Mouse (Mus musculus) intestine, postnatal 0 days (tissue): ENCODE results near the gene Pdhb. TPM values are rescaled to one million over a fixed set of nuclear protein-coding genes. Genes with fewer than 3 reads are reported as not detected.

ENCODE experiments used
- ATAC-seq: fragments of 200-750 bp; cut with Nextera tagmentation; 2 replicates; pipeline ENCODE4 v1.8.0; 2017; ENCODE audit warnings: mild to moderate bottlenecking, moderate TSS enrichment, moderate library complexity
- H3K27ac ChIP-seq: fragments of 300-500 bp; sonication (generic); 2 replicates; pipeline ENCODE4 v1.5.1; 2014; ENCODE audit warnings: mild to moderate bottlenecking, low read depth, low read length, moderate library complexity
- H3K27me3 ChIP-seq: fragments of 300-500 bp; sonication (generic); replicated peaks from 2 replicates; pipeline ENCODE4 v1.6.1; 2014; ENCODE audit warnings: low read length, mixed read lengths; ENCODE audit not compliant: control insufficient read depth, insufficient read depth
- H3K36me3 ChIP-seq: fragments of 300-500 bp; sonication (generic); 2 replicates; pipeline ENCODE4 v1.6.1; 2014; ENCODE audit warnings: mild to moderate bottlenecking, moderate library complexity; ENCODE audit not compliant: control insufficient read depth, insufficient read depth
- H3K4me1 ChIP-seq: fragments of 300-500 bp; sonication (generic); replicated peaks from 2 replicates; pipeline ENCODE4 v1.6.1; 2014; ENCODE audit warnings: antibody characterized with exemption, low read length, mixed read lengths; ENCODE audit not compliant: control insufficient read depth, insufficient read depth
- H3K4me2 ChIP-seq: fragments of 300-500 bp; sonication (generic); replicated peaks from 2 replicates; pipeline ENCODE4 v1.6.1; 2014; ENCODE audit warnings: low read depth, mild to moderate bottlenecking, moderate library complexity
- H3K4me3 ChIP-seq: fragments of 300-500 bp; sonication (generic); 2 replicates; pipeline ENCODE4 v1.5.1; 2014; ENCODE audit warnings: low read depth, low read length
- H3K9ac ChIP-seq: fragments of 300-500 bp; sonication (generic); 2 replicates; pipeline ENCODE4 v1.6.1; 2014; ENCODE audit warnings: mild to moderate bottlenecking, low read depth, low read length
- H3K9me3 ChIP-seq: fragments of 300-500 bp; sonication (generic); 2 replicates; pipeline ENCODE4 v1.6.1; 2016; ENCODE audit warnings: mixed run types; ENCODE audit not compliant: control insufficient read depth
- CTCF ChIP-seq: sonication (generic); IDR thresholded peaks from 2 replicates; pipeline ENCODE4 v1.5.1; 2016; ENCODE audit warnings: low read depth, mild to moderate bottlenecking, control low read depth, antibody characterized with exemption, moderate library complexity
- whole genome bisulfite sequencing: fragments of 180-500 bp; shearing (Covaris S2); extraction: QIAGEN DNeasy Blood & Tissue Kit; methylation state at CpG from one replicate; pipeline ENCODE4 v1.1.7; 2014; 5-methylcytosine and 5-hydroxymethylcytosine counted together
- polyA plus RNA-seq: library from polyadenylated mRNA; unstranded; fragments of >200 nt; fragmentation: Nextera tagmentation; extraction: Ambion mirVana; gene quantifications from 2 replicates; pipeline ENCODE4 v1.2.1, GENCODE M21; 2015

The Pdhb gene
- polyA plus RNA-seq, 1 experiment from 2014 or later: 149 TPM

DNA sequence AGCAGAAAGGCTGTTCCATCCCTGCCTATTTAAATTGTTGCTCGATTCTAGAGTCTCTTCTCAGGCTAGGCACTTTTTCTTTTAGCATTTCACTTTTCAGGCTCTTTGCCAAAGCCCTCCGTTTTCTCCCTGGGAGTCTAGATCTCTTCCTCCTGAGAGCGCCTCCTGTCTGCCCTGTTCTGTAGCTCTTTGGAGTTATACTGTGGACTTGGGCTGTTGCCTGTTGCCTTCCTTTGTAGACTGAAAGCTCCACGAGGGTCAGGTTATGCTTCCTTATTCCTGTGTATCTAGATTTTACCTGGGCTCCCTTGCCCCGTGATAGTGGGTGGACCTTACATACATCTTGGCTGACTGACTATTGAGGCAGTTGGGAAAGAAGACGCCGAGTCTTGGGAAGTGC lies 45.4 kb upstream of the Pdhb start:
- 67% methylated on average over 7 of the region's 7 CpGs for WGBS
- H3K9ac ChIP-seq: no peak overlapping the region
- H3K9me3 ChIP-seq: no peaks in the 10 kb centered on the region
- H3K27ac ChIP-seq: no peak overlapping the region
- H3K4me2 ChIP-seq: no peak overlapping the region
- H3K4me3 ChIP-seq: no peak overlapping the region
- H3K4me1 ChIP-seq: no peaks in the 10 kb centered on the region
- 0 out of 2 replicates have a peak, but pooled peaks have one; percentile 5 for TF ChIP-seq CTCF
- H3K36me3 ChIP-seq: peaks cover 14% of the 10 kb centered on the region; the same call in 1 of the 2 replicates
- ATAC-seq: no peak
- H3K27me3 ChIP-seq: no peaks in the 10 kb centered on the region

DNA sequence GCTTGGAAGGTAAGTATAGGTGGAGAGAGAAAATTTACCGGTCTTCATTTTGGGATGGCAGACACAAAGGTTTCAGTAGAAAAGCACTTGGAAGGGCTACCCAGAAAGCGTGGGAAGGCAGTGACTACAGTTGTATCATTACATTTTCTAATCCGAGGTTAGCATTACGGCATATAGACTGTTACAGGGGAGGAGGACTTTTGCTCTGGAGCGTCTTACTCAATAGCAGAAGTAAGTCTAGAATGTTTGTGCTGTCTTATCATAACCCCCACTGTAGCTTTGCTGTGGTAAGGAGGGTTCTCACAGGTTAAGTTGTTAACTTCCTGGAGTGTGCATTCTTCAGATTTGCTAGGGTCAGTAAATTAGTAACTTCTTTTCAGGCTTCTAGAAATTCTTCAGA lies 43.3 kb upstream of the Pdhb start:
- Histone ChIP-seq H3K36me3 (0 out of 2 replicates have a peak, but pooled peaks cover 3% of the 10 kb centered on the region), H3K4me1 (no peaks in the 10 kb centered on the region), H3K27ac (peak overlapping the region; percentile 69), H3K27me3 (no peaks in the 10 kb centered on the region), H3K9ac (peak overlapping the region; percentile 18; the same call in 1 of the 2 replicates), H3K9me3 (no peaks in the 10 kb centered on the region), H3K4me3 (peak overlapping the region; percentile 82; the same call in 1 of the 2 replicates), H3K4me2 (peak overlapping the region; percentile 84)
- WGBS: 42% methylated on average over 5 of the region's 5 CpGs
- peak; percentile 58 for ATAC-seq
- TF ChIP-seq CTCF: no peak

DNA sequence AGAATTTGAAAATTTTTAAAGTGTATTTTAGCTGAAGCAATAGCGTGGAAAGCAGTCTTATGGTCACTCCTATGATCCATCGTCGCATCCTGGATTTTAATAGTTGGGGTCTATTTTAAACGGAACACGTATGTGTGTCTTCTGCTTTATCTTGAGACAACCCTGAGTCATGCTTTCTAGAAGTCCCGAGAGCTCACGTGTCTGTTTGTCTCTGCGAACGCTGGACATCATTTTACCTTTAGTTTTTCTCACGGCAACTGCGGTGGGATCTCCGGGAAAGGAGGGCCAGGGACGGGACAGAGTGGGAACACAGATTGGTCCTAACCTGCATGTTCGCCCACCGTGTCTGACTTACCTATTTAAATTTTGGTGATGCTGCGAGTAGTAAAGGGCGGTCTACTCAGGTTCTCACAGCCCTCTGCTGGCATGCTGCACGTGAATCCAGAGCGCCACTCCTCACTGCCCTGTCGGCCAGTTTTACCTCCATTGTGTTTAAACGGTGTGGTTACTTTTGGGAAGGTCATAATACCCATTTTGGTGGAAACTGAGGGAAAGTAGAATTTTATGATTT lies 42.5 kb upstream of the Pdhb start:
- 26% methylated on average over 21 of the region's 21 CpGs for WGBS
- Histone ChIP-seq H3K27ac (peak overlapping the region; percentile 69), H3K9me3 (no peaks in the 10 kb centered on the region), H3K36me3 (no peaks in the 10 kb centered on the region), H3K9ac (peak overlapping the region; percentile 92; the same call in 1 of the 2 replicates), H3K27me3 (no peaks in the 10 kb centered on the region), H3K4me3 (peak overlapping the region; percentile 82), H3K4me1 (no peaks in the 10 kb centered on the region), H3K4me2 (peak overlapping the region; percentile 84)
- 0 out of 2 replicates have a peak, but pooled peaks have one; percentile 24 for TF ChIP-seq CTCF
- ATAC-seq: no peak

DNA sequence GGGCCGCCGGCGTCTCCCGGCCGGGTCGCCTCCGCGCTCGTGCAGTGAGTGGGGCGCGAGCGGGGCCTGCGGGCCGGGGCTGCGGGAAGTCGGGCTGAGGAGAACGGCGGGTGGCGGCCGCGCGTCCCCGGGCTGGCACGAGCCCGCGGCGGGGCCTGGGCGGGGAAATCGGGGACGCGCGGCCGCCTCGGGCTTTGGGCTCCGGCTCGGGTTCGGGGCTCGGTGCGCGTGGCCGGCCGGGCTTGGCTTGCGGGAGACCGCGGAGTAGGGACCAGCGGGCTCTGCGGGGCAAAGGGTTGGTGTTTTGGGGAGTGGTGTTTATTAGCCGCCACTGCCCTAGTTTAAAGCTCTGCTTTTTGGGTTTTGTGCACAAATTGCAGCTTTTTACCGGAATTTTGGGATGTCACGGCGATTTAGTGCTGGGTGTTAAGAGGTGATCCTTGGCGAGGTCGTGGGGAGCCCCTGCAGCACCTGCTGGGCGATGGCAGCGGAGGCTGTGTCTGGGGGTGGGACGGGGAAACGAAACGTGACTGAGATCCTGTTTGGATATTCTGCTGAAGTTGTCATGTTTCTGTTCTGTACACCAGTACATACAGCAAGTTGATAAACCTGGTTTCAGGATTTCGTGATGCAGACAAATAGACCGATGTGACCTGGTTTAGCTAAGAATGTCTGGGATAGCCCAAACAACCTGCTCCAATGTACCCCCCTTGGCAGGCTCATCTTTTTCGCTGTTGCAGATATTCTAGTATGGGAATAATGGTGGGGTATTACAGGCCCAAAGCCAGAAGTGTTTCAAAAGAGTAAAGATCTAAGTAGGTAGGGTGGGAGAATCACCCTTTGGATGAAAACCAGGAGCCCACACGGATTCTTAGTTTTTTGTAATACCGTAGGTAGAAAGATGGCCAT lies 41.7 kb upstream of the Pdhb start:
- WGBS: 3% methylated on average over 51 of the region's 63 CpGs
- Histone ChIP-seq H3K27ac (peak overlapping the region; percentile 96), H3K27me3 (no peaks in the 10 kb centered on the region), H3K9me3 (no peaks in the 10 kb centered on the region), H3K9ac (peak overlapping the region; percentile 92), H3K36me3 (no peaks in the 10 kb centered on the region), H3K4me2 (peak overlapping the region; percentile 84), H3K4me1 (no peaks in the 10 kb centered on the region), H3K4me3 (peak overlapping the region; percentile 82)
- no peak for TF ChIP-seq CTCF
- ATAC-seq: peak; percentile 64

- peak; percentile 83 for TF ChIP-seq CTCF
- whole genome bisulfite sequencing: under 1% methylated on average over 46 of the region's 49 CpGs
- Histone ChIP-seq H3K27me3 (no peaks in the 10 kb centered on the region), H3K4me2 (peak within 1 kb of the TSS; percentile 84), H3K9ac (peak within 1 kb of the TSS; percentile 92), H3K4me1 (no peaks in the 10 kb centered on the region), H3K27ac (peak within 1 kb of the TSS; percentile 96), H3K4me3 (peak within 1 kb of the TSS; percentile 82), H3K9me3 (no peaks in the 10 kb centered on the region), H3K36me3 (no peaks in the 10 kb centered on the region)
- peak; percentile 94 for ATAC-seq
Observed at GRCm38 (mm10) chr14:8213803-8214224, 41.0 kb upstream of the Pdhb start, which contains the start of gene Kctd6. Kctd6 (plus strand) TSS chr14:8214140.

DNA sequence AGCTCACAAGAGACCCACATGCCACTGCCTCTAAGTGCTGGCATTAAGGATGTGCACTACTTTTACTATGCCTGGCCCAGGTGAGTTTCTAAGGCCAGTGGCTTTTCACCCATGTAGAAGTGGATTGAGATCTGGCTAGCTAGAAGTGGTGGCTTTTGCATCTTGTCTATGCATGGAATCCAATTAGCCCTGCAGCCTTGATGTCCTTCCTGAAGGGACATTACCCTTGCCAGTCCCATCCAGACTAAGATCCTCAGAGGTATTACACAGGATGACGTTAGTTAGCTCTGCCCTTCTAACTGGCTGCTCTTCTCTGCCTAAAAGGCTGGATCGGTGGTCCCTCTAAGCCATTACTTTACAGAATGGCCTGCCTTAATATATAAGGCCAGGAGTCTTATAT lies 40.2 kb upstream of the Pdhb start:
- no peaks in the 10 kb centered on the region for H3K27me3 ChIP-seq
- no peak for TF ChIP-seq CTCF
- H3K9ac ChIP-seq: no peak overlapping the region
- H3K27ac ChIP-seq: no peak overlapping the region
- no peaks in the 10 kb centered on the region for H3K36me3 ChIP-seq
- H3K4me2 ChIP-seq: no peak overlapping the region
- no peaks in the 10 kb centered on the region for H3K9me3 ChIP-seq
- H3K4me3 ChIP-seq: no peak overlapping the region
- 84% methylated on average over 2 of the region's 2 CpGs for WGBS
- no peak for ATAC-seq
- no peaks in the 10 kb centered on the region for H3K4me1 ChIP-seq
